Mouse (Mus musculus) erythroid progenitor cell, adult 5-6 weeks (primary cell): ENCODE data around the gene Olfr1212. TPM values are rescaled to one million over a fixed set of nuclear protein-coding genes. Genes with fewer than 3 reads are reported as not detected.

Experiments used
- ATAC-seq: replicated peaks from 2 replicates; pipeline ENCODE4 v1.8.0; 2016; ENCODE audit warnings: moderate number of reproducible peaks, mild to moderate bottlenecking, moderate TSS enrichment, inconsistent platforms; ENCODE audit not compliant: poor library complexity, low FRiP score, severe bottlenecking
- total RNA-seq, 2 experiments: library from RNA; stranded (forward) in 1 of 2; stranded (reverse) in 1 of 2; fragments of 150-400 nt in 1 of 2; fragments of 186-747, 209-891 nt in 1 of 2; gene quantifications; 2 replicates each; pipeline versions ENCODE4 v1.2.3 to v1.2.4; 2015 to 2017; ENCODE audit warnings: low replicate concordance in 2 of 2

Olfr1212 gene
- not detected in 2 replicates for total RNA-seq (2015; ENCODE audit: low replicate concordance)
- total RNA-seq (2017; ENCODE audit: low replicate concordance) = not detected in 2 replicates

DNA sequence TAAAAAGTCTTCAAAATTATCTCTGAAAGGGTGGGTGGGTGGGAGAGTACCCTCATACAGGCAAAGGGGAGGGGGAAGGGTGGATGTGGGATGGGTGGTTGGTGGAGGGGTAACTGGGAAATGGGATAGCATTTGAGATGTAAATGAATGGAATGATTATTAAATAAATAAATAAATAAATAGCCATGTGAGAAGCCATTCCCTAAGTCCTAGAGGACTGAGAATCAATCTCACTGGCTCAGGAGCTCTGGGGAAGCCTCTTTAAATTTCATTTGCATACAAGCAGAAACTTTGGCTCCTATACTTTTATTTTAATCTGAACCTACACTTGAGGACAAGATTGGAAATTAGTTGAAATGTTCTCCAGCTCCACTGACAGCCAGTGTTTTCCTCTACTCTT is at the start of gene Olfr1212:
TSS of gene Olfr1212 (plus strand) at position 301 of the 400 bp plus-strand sequence.
- ATAC-seq = no peak

DNA sequence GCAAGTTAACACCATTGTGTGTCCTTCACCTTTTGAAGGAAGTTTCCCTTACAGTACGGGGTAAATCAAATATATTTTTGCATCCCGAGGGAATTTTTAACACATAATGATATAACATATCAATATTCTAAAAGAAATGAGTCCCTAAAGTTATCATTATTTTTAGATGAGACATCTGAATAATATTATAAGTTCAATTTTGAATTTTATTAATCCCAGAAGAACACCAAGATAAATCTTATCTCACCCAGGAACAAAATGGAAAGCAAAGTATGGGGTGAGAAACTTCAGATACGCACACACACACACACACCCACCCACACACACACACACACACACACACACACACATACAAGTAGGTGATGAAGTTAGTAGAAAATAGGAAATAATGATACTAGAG is 38.7 kb upstream of the Olfr1212 start, which contains the start of gene Olfr1209:
TSS of gene Olfr1209 (minus strand) at position 101 of the 400 bp plus-strand sequence.
- ATAC-seq = no peak

DNA sequence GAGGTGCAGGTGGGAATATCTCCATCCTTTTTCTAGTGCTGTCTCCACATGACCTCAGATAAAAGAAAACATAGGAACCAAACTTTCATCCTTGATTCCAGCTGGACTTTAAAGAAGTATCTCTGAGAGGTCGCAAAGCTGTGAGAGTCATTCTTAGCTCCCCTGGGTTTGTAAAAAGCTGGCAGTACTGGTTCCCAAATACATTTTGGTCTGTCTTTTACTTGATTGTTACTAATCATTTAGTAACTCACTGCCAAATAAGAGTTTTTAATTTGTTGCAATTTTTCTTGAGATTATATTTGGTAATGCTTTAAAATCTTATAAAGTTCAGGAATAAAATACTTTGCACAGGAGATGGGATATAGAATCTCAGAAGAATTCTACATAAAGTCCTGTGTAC is 15.8 kb upstream of the Olfr1212 start, which contains the start of gene Olfr1211:
TSS of gene Olfr1211 (minus strand) at position 101 of the 400 bp plus-strand sequence.
- ATAC-seq = no peak

DNA sequence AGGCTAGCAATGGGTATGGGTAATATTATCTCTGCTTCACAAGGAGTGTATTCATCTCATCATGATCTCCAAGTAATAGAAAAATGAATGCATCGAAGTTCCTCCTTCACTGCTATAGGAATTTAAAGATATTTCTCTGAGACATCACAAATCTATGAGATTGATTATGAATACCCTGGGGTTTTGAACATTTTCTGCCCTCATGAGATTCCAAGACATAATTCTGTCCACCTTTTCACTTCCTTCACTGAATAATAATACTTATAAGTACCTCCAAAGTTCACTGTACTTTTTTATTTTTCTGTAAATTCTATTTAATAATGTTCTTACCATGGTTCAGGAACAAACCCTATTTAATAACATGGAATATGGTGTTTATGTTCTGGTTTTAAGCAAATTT is 26.4 kb downstream of the Olfr1212 start, which contains the start of gene Gm13762:
TSS of gene Gm13762 (minus strand) at position 101 of the 400 bp plus-strand sequence.
- ATAC-seq = no peak

DNA sequence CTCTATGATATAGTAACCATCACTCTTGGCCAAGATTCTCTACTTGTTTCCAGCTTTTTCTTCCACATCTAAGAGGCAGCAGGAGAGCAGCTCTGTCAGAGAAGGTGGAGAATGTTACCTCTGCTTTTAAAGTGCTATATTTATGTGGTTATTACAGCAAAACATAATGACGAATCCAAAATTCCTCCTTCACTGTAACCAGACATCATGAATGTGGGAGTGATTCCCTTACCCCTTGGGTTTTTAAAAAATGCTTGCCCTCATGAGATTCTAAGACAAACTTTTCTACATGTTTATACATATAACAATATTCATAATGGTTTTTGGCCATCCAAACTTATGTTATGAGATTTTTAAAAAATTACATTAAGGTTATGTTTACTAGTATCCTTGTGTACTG is 38.8 kb downstream of the Olfr1212 start, which contains the start of gene Olfr1214:
TSS of gene Olfr1214 (minus strand) at position 101 of the 400 bp plus-strand sequence.
- no peak for ATAC-seq

DNA sequence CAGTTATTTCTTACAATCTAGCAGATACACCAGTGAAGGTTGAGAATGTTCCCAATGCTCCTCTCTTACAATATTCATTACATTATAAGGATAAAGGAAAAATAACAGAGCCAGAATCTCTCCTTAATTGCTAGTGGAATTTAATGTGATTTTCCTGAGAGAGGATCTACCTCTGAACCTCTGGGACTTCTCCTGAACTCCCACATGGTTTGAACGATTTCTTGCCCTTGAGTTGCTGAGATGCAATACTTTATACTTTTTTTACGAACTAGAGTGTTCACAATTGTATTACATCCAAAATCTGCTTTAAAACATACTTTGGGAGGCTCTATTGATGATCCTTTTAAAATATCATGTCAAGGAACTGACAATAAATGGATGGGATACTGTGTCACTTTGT is 53.1 kb downstream of the Olfr1212 start, which contains the start of gene Olfr1215:
TSS of gene Olfr1215 (minus strand) at position 101 of the 400 bp plus-strand sequence.
- no peak for ATAC-seq

Other genes with a start within 250 kb of the Olfr1212 start
- gene Olfr1196, start 249.4 kb upstream of the Olfr1212 start, total RNA-seq (2015; ENCODE audit: low replicate concordance) = not detected in 2 replicates
- gene Olfr1196, start 249.4 kb upstream of the Olfr1212 start, total RNA-seq (2017; ENCODE audit: low replicate concordance) = not detected in 2 replicates
- not detected in 2 replicates for gene Olfr1197, start 221.6 kb upstream of the Olfr1212 start, total RNA-seq (2015; ENCODE audit: low replicate concordance)
- not detected in 2 replicates for gene Olfr1197, start 221.6 kb upstream of the Olfr1212 start, total RNA-seq (2017; ENCODE audit: low replicate concordance)
- not detected in 2 replicates for gene Olfr1198, start 202.6 kb upstream of the Olfr1212 start, total RNA-seq (2015; ENCODE audit: low replicate concordance)
- not detected in 2 replicates for gene Olfr1198, start 202.6 kb upstream of the Olfr1212 start, total RNA-seq (2017; ENCODE audit: low replicate concordance)
- gene Olfr1199, start 193.5 kb upstream of the Olfr1212 start, total RNA-seq (2015; ENCODE audit: low replicate concordance) = not detected in 2 replicates
- not detected in 2 replicates for gene Olfr1199, start 193.5 kb upstream of the Olfr1212 start, total RNA-seq (2017; ENCODE audit: low replicate concordance)
- not detected in 2 replicates for gene Olfr1200, start 183.5 kb upstream of the Olfr1212 start, total RNA-seq (2015; ENCODE audit: low replicate concordance)
- not detected in 2 replicates for gene Olfr1200, start 183.5 kb upstream of the Olfr1212 start, total RNA-seq (2017; ENCODE audit: low replicate concordance)
- gene Olfr1201, start 160.9 kb upstream of the Olfr1212 start, total RNA-seq (2015; ENCODE audit: low replicate concordance) = not detected in 2 replicates
- not detected in 2 replicates for gene Olfr1201, start 160.9 kb upstream of the Olfr1212 start, total RNA-seq (2017; ENCODE audit: low replicate concordance)
- gene Olfr1202, start 139.5 kb upstream of the Olfr1212 start, total RNA-seq (2015; ENCODE audit: low replicate concordance) = not detected in 2 replicates
- gene Olfr1202, start 139.5 kb upstream of the Olfr1212 start, total RNA-seq (2017; ENCODE audit: low replicate concordance) = not detected in 2 replicates
- gene Olfr1205, start 124.2 kb upstream of the Olfr1212 start, total RNA-seq (2015; ENCODE audit: low replicate concordance) = not detected in 2 replicates
- gene Olfr1205, start 124.2 kb upstream of the Olfr1212 start, total RNA-seq (2017; ENCODE audit: low replicate concordance) = not detected in 2 replicates
- not detected in 2 replicates for gene Olfr1204, start 104.7 kb upstream of the Olfr1212 start, total RNA-seq (2015; ENCODE audit: low replicate concordance)
- gene Olfr1204, start 104.7 kb upstream of the Olfr1212 start, total RNA-seq (2017; ENCODE audit: low replicate concordance) = not detected in 2 replicates
- not detected in 2 replicates for gene Olfr1206, start 90.7 kb upstream of the Olfr1212 start, total RNA-seq (2015; ENCODE audit: low replicate concordance)
- gene Olfr1206, start 90.7 kb upstream of the Olfr1212 start, total RNA-seq (2017; ENCODE audit: low replicate concordance) = not detected in 2 replicates
- not detected in 2 replicates for gene Olfr1208, start 51.7 kb upstream of the Olfr1212 start, total RNA-seq (2015; ENCODE audit: low replicate concordance)
- not detected in 2 replicates for gene Olfr1208, start 51.7 kb upstream of the Olfr1212 start, total RNA-seq (2017; ENCODE audit: low replicate concordance)
- not detected in 2 replicates for gene Olfr1209, start 38.8 kb upstream of the Olfr1212 start, total RNA-seq (2015; ENCODE audit: low replicate concordance)
- gene Olfr1209, start 38.8 kb upstream of the Olfr1212 start, total RNA-seq (2017; ENCODE audit: low replicate concordance) = not detected in 2 replicates
- gene Olfr1211, start 15.9 kb upstream of the Olfr1212 start, total RNA-seq (2015; ENCODE audit: low replicate concordance) = not detected in 2 replicates
- not detected in 2 replicates for gene Olfr1211, start 15.9 kb upstream of the Olfr1212 start, total RNA-seq (2017; ENCODE audit: low replicate concordance)
- gene Gm13762, start 26.3 kb downstream of the Olfr1212 start, total RNA-seq (2015; ENCODE audit: low replicate concordance) = not detected in 2 replicates
- gene Gm13762, start 26.3 kb downstream of the Olfr1212 start, total RNA-seq (2017; ENCODE audit: low replicate concordance) = not detected in 2 replicates
- gene Olfr1214, start 38.7 kb downstream of the Olfr1212 start, total RNA-seq (2015; ENCODE audit: low replicate concordance) = not detected in 2 replicates
- gene Olfr1214, start 38.7 kb downstream of the Olfr1212 start, total RNA-seq (2017; ENCODE audit: low replicate concordance) = not detected in 2 replicates
- not detected in 2 replicates for gene Olfr1215, start 53.0 kb downstream of the Olfr1212 start, total RNA-seq (2015; ENCODE audit: low replicate concordance)
- gene Olfr1215, start 53.0 kb downstream of the Olfr1212 start, total RNA-seq (2017; ENCODE audit: low replicate concordance) = not detected in 2 replicates
- gene Olfr1216, start 64.4 kb downstream of the Olfr1212 start, total RNA-seq (2015; ENCODE audit: low replicate concordance) = not detected in 2 replicates
- gene Olfr1216, start 64.4 kb downstream of the Olfr1212 start, total RNA-seq (2017; ENCODE audit: low replicate concordance) = not detected in 2 replicates
- not detected in 2 replicates for gene Olfr1217, start 78.1 kb downstream of the Olfr1212 start, total RNA-seq (2015; ENCODE audit: low replicate concordance)
- gene Olfr1217, start 78.1 kb downstream of the Olfr1212 start, total RNA-seq (2017; ENCODE audit: low replicate concordance) = not detected in 2 replicates
- not detected in 2 replicates for gene Olfr1218, start 107.2 kb downstream of the Olfr1212 start, total RNA-seq (2015; ENCODE audit: low replicate concordance)
- not detected in 2 replicates for gene Olfr1218, start 107.2 kb downstream of the Olfr1212 start, total RNA-seq (2017; ENCODE audit: low replicate concordance)
- not detected in 2 replicates for gene Olfr1219, start 129.5 kb downstream of the Olfr1212 start, total RNA-seq (2015; ENCODE audit: low replicate concordance)
- gene Olfr1219, start 129.5 kb downstream of the Olfr1212 start, total RNA-seq (2017; ENCODE audit: low replicate concordance) = not detected in 2 replicates
- gene Olfr1220, start 152.9 kb downstream of the Olfr1212 start, total RNA-seq (2015; ENCODE audit: low replicate concordance) = not detected in 2 replicates
- gene Olfr1220, start 152.9 kb downstream of the Olfr1212 start, total RNA-seq (2017; ENCODE audit: low replicate concordance) = not detected in 2 replicates
- not detected in 2 replicates for gene Olfr1221, start 163.3 kb downstream of the Olfr1212 start, total RNA-seq (2015; ENCODE audit: low replicate concordance)
- not detected in 2 replicates for gene Olfr1221, start 163.3 kb downstream of the Olfr1212 start, total RNA-seq (2017; ENCODE audit: low replicate concordance)
- gene Olfr1222, start 179.1 kb downstream of the Olfr1212 start, total RNA-seq (2015; ENCODE audit: low replicate concordance) = not detected in 2 replicates
- gene Olfr1222, start 179.1 kb downstream of the Olfr1212 start, total RNA-seq (2017; ENCODE audit: low replicate concordance) = not detected in 2 replicates
- gene Olfr1223, start 197.6 kb downstream of the Olfr1212 start, total RNA-seq (2015; ENCODE audit: low replicate concordance) = not detected in 2 replicates
- gene Olfr1223, start 197.6 kb downstream of the Olfr1212 start, total RNA-seq (2017; ENCODE audit: low replicate concordance) = not detected in 2 replicates
- gene Olfr1224-ps1, start 210.1 kb downstream of the Olfr1212 start, total RNA-seq (2015; ENCODE audit: low replicate concordance) = not detected in 2 replicates
- gene Olfr1224-ps1, start 210.1 kb downstream of the Olfr1212 start, total RNA-seq (2017; ENCODE audit: low replicate concordance) = not detected in 2 replicates
- gene Olfr1225, start 220.7 kb downstream of the Olfr1212 start, total RNA-seq (2015; ENCODE audit: low replicate concordance) = not detected in 2 replicates
- gene Olfr1225, start 220.7 kb downstream of the Olfr1212 start, total RNA-seq (2017; ENCODE audit: low replicate concordance) = not detected in 2 replicates
- gene Olfr1226, start 246.1 kb downstream of the Olfr1212 start, total RNA-seq (2015; ENCODE audit: low replicate concordance) = not detected in 2 replicates
- not detected in 2 replicates for gene Olfr1226, start 246.1 kb downstream of the Olfr1212 start, total RNA-seq (2017; ENCODE audit: low replicate concordance)